Mouse (Mus musculus) forebrain, embryonic 10.5 days (tissue): ENCODE measurements around the gene Fmnl1. TPM values are rescaled to one million over a fixed set of nuclear protein-coding genes. Genes with fewer than 3 reads are reported as not detected.

Source experiments
- DNase-seq: peaks from one replicate; pipeline ENCODE4 v3.0.0-alpha.2; 2017; ENCODE audit warnings: low spot score; ENCODE audit errors: extremely low spot score
- H3K27ac ChIP-seq: fragments of 300-500 bp; sonication (generic); 2 replicates; pipeline ENCODE4 v1.5.1; 2016; ENCODE audit warnings: mild to moderate bottlenecking
- H3K27me3 ChIP-seq: fragments of 300-500 bp; sonication (generic); 2 replicates; pipeline ENCODE4 v1.6.1; 2016; ENCODE audit warnings: mild to moderate bottlenecking; ENCODE audit not compliant: poor library complexity, severe bottlenecking
- H3K36me3 ChIP-seq: fragments of 300-500 bp; sonication (generic); replicated peaks from 2 replicates; pipeline ENCODE4 v1.6.1; 2016; ENCODE audit warnings: mild to moderate bottlenecking, moderate library complexity
- H3K4me1 ChIP-seq: fragments of 300-500 bp; sonication (generic); 2 replicates; pipeline ENCODE4 v1.6.1; 2016
- H3K4me3 ChIP-seq: fragments of 300-500 bp; sonication (generic); 2 replicates; pipeline ENCODE4 v1.5.1; 2016; ENCODE audit warnings: mild to moderate bottlenecking, moderate library complexity
- H3K9me3 ChIP-seq: fragments of 300-500 bp; sonication (generic); 2 replicates; pipeline ENCODE4 v1.6.1; 2016; ENCODE audit warnings: mild to moderate bottlenecking, moderate library complexity
- WGBS: fragments of 180-500 bp; shearing (Covaris S2); methylation state at CpG from one replicate; pipeline ENCODE4 v1.1.7; 2016; 5-methylcytosine and 5-hydroxymethylcytosine counted together
- polyA plus RNA-seq: library from polyadenylated mRNA; unstranded; fragments of >200 nt; fragmentation: Nextera tagmentation; extraction: Ambion mirVana; gene quantifications from 2 replicates; pipeline ENCODE4 v1.2.1, GENCODE M21; 2016

Fmnl1 gene
- 0.47 and 0.81 TPM in 2 replicates for polyA plus RNA-seq

DNA sequence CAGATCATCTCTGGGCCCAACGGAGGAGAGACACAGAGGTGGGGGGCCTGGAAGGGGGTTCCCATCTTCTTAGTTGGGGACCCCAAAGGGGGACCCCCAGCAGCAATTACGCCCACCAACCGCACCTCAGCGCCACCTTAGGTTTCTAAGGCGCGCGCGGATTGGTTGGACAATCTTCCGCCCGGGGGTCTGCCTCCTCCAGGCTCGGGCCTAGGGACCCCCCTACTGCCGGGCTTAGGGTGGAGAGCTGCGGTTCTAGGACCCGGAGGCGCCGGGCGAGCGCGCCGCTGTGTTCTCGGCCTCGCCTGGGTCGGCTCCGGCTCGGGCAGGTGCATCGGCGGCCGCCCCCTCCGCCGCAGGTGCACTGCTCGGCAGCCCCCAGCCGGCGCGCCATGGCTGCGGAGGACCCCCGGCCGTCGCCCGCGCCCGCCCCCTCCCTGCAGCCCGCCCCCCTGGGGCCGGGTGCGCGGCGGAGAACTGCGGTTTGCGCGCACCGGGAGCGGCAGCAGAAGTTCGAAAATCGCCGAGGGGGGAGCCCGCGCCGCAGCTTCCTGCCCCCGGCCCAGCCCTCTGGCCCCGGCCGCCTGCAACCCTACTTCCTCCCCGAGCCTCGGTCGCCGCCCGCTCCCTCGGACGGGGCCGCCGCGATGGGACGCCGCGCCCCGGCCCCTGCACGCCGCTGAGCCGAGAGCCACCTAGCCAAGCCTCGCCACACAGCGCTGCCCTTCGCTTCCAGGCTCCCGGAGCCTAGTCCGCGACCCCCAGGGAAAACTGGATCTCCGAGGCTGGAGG lies at the start of gene Fmnl1:
TSS of gene Fmnl1 (plus strand) at position 614 of the 792 bp plus-strand sequence.
- DNase-seq = no peak
- Histone ChIP-seq H3K4me1 (peaks cover 24% of the 10 kb centered on the region), H3K36me3 (no peaks in the 10 kb centered on the region), H3K27ac (peak within 1 kb of the TSS; percentile 62), H3K27me3 (peaks cover 78% of the 10 kb centered on the region), H3K9me3 (no peaks in the 10 kb centered on the region), H3K4me3 (peak within 1 kb of the TSS; percentile 72)
- under 1% methylated on average over 73 of the region's 84 CpGs for WGBS

DNA sequence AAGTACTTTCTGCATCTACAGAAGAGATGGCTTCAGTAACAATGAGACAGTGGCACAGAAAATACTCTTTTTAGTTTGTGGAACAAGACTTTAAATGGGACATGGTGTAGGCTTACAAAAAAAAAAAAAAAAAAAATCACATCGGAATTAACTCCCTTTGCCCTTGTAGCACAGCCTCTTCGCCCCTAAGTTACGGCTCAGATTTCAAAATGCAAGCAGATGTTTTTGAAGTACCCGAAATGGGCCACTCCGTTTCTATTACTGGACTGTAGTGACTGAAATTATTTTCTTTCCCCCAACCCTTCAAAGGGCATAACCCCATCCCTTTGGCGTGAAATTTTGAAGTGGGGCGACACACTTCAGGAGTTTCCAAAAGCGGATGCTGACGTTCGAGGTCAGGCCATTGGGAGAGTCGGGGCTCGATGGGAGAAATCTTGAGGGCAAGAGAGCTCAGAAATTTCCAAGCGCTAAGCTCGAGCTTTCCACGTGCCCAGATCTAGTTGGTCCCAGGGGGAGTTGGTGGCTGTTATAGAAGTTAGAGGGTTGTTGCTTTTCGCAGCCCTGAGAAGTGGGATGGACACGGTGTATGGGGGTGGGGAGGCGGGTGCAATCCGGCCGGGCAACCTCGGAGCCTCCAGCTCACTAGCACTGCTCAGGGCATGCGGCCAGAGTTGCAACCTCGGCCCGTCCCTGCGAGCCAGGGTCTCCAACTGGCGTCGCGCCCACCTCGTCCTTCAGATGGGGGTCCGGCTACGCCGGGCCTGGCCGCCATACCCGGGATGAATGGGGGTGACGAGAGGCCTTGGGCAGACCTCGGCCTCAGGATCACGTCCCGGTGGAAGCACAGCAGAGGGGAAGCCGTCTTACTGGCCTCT lies 39.0 kb upstream of the Fmnl1 start, which contains the start of gene Hexim2:
TSS of gene Hexim2 (plus strand) at position 729 of the 875 bp plus-strand sequence.
- DNase-seq = no peak
- Histone ChIP-seq H3K27me3 (no peaks in the 10 kb centered on the region), H3K4me3 (peak within 1 kb of the TSS; percentile 96), H3K4me1 (peaks cover 42% of the 10 kb centered on the region), H3K27ac (peak within 1 kb of the TSS; percentile 100), H3K9me3 (no peaks in the 10 kb centered on the region), H3K36me3 (peaks cover 4% of the 10 kb centered on the region; the same call in 1 of the 2 replicates)
- under 1% methylated on average over 39 of the region's 39 CpGs for WGBS

DNA sequence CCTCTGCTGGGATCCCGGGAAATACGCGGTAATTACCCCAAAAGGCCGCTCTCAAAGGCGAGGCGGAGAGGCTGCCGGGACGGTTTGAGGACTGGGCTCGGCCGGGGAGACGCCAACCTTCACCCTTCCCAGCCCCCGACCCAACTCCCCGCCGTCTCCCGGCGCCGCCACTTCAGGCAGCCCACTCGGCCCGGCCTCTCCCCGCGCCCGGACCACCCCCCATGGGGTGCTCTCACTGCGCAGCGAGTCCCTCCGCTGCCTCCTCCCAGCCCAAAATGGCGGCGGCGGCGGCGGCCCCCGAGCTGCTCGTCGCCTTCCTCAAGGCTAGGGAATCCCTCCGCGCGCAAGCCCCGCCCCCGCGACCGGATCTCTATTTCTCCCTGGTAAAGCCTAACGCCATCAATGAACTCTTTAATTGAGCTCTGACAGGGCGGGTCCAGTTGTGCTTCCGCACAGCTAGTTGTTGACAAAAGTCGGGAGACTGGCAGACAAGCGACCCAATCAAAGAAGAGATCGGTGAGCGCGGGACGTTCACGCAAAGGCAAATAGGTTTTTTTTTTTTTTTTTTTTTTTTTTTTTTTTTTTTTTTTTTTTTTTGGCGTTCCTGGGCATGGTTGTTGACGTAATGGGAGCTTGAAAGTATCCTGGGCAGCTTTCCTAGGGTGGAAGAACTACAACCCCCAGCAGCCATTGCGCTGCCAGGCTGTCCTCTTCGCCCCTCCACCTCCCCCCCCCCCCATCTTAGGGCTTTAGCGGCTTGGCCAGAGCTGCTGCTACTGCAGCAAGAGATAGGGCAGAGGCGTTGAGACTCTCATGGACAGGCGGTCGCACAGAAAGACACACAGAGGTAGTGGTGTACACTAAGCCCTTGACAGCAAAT lies 38.1 kb upstream of the Fmnl1 start:
- Histone ChIP-seq H3K4me3 (peak overlapping the region; percentile 96), H3K4me1 (peaks cover 42% of the 10 kb centered on the region), H3K36me3 (peaks cover 4% of the 10 kb centered on the region; the same call in 1 of the 2 replicates), H3K9me3 (no peaks in the 10 kb centered on the region), H3K27me3 (no peaks in the 10 kb centered on the region), H3K27ac (peak overlapping the region; percentile 100)
- under 1% methylated on average over 58 of the region's 58 CpGs for WGBS
- DNase-seq = peak; percentile 99

DNA sequence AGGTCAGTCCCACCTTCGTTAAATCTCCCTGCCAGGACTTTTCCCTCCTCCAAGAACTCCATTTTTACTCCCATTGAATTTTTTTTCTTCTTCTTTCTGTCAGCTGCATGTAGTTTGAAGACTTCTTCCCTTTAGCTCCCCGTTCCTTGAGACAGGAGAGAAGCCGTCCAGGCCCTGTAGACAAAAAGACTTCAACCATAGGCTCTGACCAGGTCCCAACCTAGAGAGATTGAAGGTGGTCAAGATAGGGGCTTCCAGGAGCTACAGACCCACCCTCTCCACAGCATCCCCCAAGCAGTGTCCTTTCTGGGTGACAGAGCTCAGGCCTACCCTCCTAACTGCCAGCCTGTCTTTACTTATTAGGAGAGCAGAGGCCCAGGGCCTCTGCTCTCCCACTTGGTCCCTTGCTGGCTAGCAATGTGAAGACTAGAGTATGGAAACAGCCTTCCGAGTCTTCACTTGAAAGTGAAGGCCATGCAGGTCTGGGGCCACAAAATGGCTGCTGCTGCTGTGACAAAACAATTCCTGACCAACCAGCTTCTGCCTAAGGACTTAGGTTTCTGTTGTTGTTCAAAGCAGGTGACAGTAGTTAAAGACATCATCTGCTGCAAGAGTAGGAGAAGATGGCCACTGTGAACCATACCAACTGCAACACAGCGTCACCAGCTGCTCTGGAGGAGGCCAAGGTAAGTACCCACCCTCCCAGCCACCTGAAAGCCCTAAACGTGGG lies 37.3 kb upstream of the Fmnl1 start:
- DNase-seq = no peak
- Histone ChIP-seq H3K9me3 (no peaks in the 10 kb centered on the region), H3K4me3 (peak overlapping the region; percentile 96), H3K4me1 (peaks cover 42% of the 10 kb centered on the region), H3K36me3 (peaks cover 10% of the 10 kb centered on the region), H3K27me3 (no peaks in the 10 kb centered on the region), H3K27ac (peak overlapping the region; percentile 100)
- WGBS = 52% methylated on average over 6 of the region's 6 CpGs

DNA sequence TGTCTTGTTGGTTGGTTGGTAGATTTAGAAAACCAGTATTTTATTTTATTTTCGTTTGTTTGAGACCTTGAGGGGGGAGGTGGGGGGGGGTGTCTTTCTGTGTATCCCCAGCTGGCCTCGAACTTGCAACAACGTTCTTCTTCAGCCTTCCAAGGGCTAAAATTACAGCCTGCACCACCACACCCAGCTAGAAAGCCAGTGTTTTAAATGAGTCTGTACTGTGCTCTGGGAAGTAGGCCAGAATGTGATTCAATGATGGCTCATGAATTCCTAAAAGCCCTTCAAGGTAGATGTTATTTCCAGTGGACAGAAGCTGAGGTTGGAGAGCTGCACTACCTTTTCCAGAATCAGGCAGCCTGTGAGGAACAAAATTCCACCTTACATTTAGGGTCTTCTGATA lies 36.7 kb upstream of the Fmnl1 start:
- no peaks in the 10 kb centered on the region for H3K27me3 ChIP-seq
- peak overlapping the region; percentile 96; the same call in 1 of the 2 replicates for H3K4me3 ChIP-seq
- no peaks in the 10 kb centered on the region for H3K9me3 ChIP-seq
- H3K27ac ChIP-seq = peak overlapping the region; percentile 100; the same call in 1 of the 2 replicates
- peaks cover 16% of the 10 kb centered on the region for H3K36me3 ChIP-seq
- WGBS = 84% methylated on average over 3 of the region's 3 CpGs
- DNase-seq = no peak
- H3K4me1 ChIP-seq = peaks cover 42% of the 10 kb centered on the region

DNA sequence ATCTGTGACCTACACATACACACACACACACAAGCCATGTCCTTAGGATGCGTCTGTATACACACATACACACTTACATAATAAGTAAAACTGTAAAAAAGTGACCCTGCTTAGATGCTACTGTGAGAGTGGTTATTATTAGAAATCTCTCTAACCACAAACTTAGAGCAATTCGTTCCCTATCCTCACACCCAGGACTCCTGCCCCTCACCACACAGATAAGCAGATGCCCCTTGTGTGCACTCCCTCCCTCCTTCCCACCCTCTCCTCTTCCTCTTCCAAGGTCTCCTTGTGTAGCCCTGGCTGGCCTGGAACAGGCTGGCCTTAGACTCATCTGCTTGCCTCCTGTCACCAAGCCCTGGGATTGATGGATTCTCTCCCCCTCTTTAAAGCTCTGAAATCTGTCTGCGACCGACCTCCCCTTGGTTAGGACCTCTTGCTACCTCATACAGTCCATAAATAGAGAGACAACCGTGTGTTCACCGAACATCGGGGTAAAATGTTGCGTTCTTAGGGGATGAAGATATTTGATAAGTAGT lies 34.8 kb upstream of the Fmnl1 start:
- no peaks in the 10 kb centered on the region for H3K27me3 ChIP-seq
- no peaks in the 10 kb centered on the region for H3K9me3 ChIP-seq
- H3K36me3 ChIP-seq = peaks cover 19% of the 10 kb centered on the region
- 92% methylated on average over 8 of the region's 8 CpGs for WGBS
- peaks cover 37% of the 10 kb centered on the region for H3K4me1 ChIP-seq
- no peak overlapping the region for H3K27ac ChIP-seq
- H3K4me3 ChIP-seq = no peak overlapping the region
- DNase-seq = no peak

DNA sequence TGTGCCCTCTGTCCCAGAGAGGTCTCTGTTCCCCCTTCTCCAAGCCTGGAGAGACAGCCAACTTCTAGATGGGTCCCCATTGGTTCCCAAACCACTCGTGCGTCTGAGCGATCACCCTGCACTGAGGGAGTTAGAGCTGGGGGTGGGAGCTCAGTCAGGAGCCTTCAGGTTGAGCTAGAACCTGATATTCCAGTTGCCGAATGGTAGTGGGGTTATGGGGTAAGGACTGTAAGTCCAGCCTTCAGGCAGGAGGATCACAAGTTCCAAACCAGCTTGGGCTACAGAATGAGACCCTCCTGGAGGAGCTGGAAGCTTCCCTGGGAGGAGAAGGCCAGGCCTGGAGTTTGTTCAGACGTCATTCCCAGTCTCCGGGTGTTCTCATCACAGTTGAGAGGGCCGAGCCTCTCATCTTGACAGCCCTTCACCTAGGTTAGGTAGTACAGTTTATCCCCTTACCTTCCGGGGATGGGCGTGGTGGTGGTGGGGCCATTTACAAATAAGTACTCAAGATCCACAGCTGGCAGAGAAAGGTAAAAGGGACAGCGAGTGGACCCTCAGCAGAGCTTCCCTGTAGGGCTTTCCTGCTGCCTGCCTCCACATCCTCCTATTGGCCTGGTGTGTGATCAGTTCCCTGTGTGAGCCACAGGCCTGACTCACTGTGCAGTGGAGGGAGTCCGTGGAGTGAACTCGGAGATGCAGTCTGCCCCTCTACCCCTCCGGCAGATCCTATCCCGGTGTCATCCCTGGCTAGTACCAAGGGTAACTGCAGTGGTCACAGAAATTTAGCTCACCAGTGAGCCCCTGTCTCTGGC lies 30.8 kb upstream of the Fmnl1 start:
- no peaks in the 10 kb centered on the region for H3K9me3 ChIP-seq
- H3K36me3 ChIP-seq = peaks cover 19% of the 10 kb centered on the region
- H3K4me3 ChIP-seq = no peak overlapping the region
- 0 out of 2 replicates have a peak overlapping the region, but pooled peaks have one; percentile 80 for H3K27ac ChIP-seq
- WGBS = 83% methylated on average over 14 of the region's 14 CpGs
- peaks cover 40% of the 10 kb centered on the region for H3K4me1 ChIP-seq
- DNase-seq = no peak
- H3K27me3 ChIP-seq = no peaks in the 10 kb centered on the region

DNA sequence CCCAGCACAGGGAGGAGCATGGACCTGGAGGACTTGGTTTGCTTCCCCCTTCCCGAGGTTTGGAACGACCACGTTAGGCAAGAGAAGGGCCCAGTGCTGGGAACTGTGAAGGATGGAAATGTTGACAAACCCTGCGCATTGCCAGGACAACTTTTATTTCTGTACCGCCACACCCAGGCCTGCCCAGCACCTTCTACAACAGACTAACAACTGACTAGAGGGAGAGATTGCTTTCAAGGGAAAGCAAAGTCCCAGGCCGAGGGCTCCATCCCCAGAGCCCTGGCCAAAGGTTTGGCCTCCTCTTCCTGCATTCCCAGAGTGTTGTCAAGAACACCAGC lies 30.2 kb upstream of the Fmnl1 start:
- no peak overlapping the region for H3K4me3 ChIP-seq
- H3K36me3 ChIP-seq = peaks cover 19% of the 10 kb centered on the region
- WGBS = 58% methylated on average over 6 of the region's 6 CpGs
- no peaks in the 10 kb centered on the region for H3K27me3 ChIP-seq
- H3K27ac ChIP-seq = peak overlapping the region; percentile 80; the same call in 1 of the 2 replicates
- no peaks in the 10 kb centered on the region for H3K9me3 ChIP-seq
- no peak for DNase-seq
- H3K4me1 ChIP-seq = peaks cover 43% of the 10 kb centered on the region

DNA sequence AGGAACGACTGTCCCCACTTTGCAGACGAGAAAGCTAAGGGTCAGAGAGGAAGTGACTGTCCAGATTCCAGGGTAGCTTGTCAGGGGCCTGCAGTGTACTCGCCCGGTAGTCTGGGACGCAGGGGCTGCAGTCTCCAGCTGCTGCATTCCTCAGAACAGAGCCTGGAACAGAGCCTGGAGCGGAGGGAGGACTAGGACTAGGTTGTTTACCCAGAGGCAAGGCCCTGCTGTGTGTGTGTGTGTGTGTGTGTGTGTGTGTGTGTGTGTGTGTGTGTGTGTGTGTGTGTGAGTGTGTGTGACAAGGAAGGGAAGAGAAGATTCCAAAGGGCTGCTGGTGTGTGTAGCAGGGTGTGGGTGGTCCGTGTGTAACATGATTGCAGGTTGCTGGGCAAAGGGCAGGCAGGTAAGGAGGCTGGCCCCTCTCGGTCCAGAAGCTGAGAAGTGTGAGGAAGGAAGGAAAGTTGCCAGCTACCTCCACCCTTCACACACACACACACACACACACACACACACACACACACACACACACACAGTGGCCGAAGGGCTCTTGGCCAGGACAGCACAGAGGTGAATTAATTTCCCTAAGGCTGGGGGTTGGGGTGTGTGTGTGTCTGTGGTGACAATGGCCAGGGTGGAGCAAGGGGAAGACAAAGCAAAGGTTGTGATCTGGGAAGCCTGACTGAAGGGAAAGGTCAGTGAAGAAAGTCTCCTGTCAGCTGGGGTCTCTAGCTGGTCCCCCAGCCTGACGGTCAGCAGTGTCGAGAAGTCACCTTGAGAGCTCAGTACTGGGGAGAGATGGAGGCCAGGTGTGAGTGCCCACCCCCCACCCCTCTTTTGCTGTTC lies 29.6 kb upstream of the Fmnl1 start:
- no peak for DNase-seq
- Histone ChIP-seq H3K27me3 (no peaks in the 10 kb centered on the region), H3K9me3 (no peaks in the 10 kb centered on the region), H3K4me1 (peaks cover 43% of the 10 kb centered on the region), H3K27ac (peak overlapping the region; percentile 80), H3K36me3 (peaks cover 19% of the 10 kb centered on the region), H3K4me3 (no peak overlapping the region)
- WGBS = 35% methylated on average over 11 of the region's 11 CpGs

DNA sequence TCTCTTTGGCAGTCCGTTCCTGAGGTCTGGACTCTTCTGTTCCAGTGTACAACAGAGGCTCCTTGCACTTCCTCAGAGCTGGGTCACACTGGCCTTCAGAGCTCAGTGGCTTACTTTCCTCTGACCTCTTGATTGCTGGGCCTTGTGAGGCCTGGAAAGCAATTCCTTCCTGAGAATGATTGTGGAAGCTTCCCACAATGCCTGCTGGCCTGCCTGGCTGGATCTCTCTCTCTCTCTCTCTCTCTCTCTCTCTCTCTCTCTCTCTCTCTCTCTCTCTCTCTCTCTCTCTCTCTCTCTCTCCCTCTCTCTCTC lies 29.0 kb upstream of the Fmnl1 start:
- 11% methylated on average over 1 of the region's 1 CpGs for WGBS
- peak overlapping the region; percentile 80 for H3K27ac ChIP-seq

More for the DNA sequence above, 29.0 kb upstream of the Fmnl1 start:
- DNase-seq = no peak
- Histone ChIP-seq H3K4me1 (peaks cover 43% of the 10 kb centered on the region), H3K9me3 (no peaks in the 10 kb centered on the region), H3K27me3 (no peaks in the 10 kb centered on the region), H3K36me3 (peaks cover 19% of the 10 kb centered on the region), H3K4me3 (peak overlapping the region; percentile 23; the same call in 1 of the 2 replicates)
